Mouse (Mus musculus): ENCODE results near the gene Gpr157. TPM values are rescaled to one million over a fixed set of nuclear protein-coding genes. Genes with fewer than 3 reads are reported as not detected.

Gpr157 gene
- total RNA-seq, 1 experiment: 0.71 TPM

- no peak for DNase-seq (ENCODE audit: low read depth, low spot score)
- H3K27ac ChIP-seq (ENCODE audit: insufficient read depth, low read depth, low read length, poor library complexity, severe bottlenecking): no peak overlapping the region
- H3K9me3 ChIP-seq (ENCODE audit: control insufficient read depth, insufficient read depth, low read depth, low read length): no peaks in the 10 kb centered on the region
- peaks cover 4 to 20% of the 10 kb centered on the region in 2 experiments; a peak in 3 of 4 replicates for H3K4me1 ChIP-seq (ENCODE audit: control insufficient read depth in 2 of 2, insufficient read depth in 2 of 2, low read length in 2 of 2, poor library complexity in 1 of 2)
- no peak overlapping the region for H3K4me3 ChIP-seq (ENCODE audit: insufficient read depth in 1 of 2, low read depth in 1 of 2, low read length in 2 of 2, poor library complexity in 1 of 2, severe bottlenecking in 1 of 2)
- in situ Hi-C loops (cut with MboI; ENCODE audit: low sequenced_read_pairs in 2 of 2, unreplicated experiment in 2 of 2): no loop called here
- TF ChIP-seq ZC3H11A (IDR thresholded peaks at IDR 0.05; ENCODE audit: borderline replicate concordance, low read depth, low read length): no peak
- TF ChIP-seq HCFC1 (IDR thresholded peaks at IDR 0.05; ENCODE audit: borderline replicate concordance, insufficient read depth, low read length): no peak
- no peak for TF ChIP-seq MAFK (IDR thresholded peaks at IDR 0.05; ENCODE audit: insufficient read depth, low read depth, low read length)
- no peak for TF ChIP-seq CHD2 (IDR thresholded peaks at IDR 0.05; ENCODE audit: low read depth, low read length)
- TF ChIP-seq ZNF384 (IDR thresholded peaks at IDR 0.05; ENCODE audit: low read depth, low read length): no peak
- H3K9ac ChIP-seq (ENCODE audit: insufficient read depth, low read depth, low read length, poor library complexity, severe bottlenecking): no peak overlapping the region
- H3K36me3 ChIP-seq (ENCODE audit: control insufficient read depth, insufficient read depth, low read length, poor library complexity, severe bottlenecking): no peaks in the 10 kb centered on the region
These were observed 40.7 kb downstream of the Gpr157 start for GRCm38 (mm10) chr4:150127894-150128293.

DNA sequence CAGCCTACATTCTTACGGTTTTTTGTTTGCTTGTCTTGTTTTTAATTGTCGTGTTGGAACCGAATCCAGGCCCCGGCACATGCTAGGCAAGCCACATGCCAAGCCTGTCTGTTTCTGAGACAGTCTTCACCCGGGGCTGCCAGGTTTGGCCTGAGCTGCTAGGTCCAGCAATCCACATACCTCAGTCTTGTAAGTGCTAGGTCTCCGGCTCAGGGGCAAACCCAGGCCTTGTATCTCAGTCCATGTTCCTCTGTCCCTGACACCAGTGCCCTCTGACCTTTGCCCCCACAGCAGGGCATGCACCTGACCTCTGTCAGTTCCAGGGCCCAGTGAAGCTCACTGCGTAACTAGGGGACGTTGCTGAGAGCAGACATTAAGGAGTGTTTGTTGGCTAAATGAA is 41.4 kb downstream of the Gpr157 start:
- in situ Hi-C loops (cut with MboI; ENCODE audit: low sequenced_read_pairs in 2 of 2, unreplicated experiment in 2 of 2): no loop called here
- no peak for DNase-seq (ENCODE audit: low read depth, low spot score)
- Histone ChIP-seq H3K9ac (ENCODE audit: insufficient read depth, low read depth, low read length, poor library complexity, severe bottlenecking) (no peak overlapping the region), H3K4me3 (ENCODE audit: insufficient read depth in 1 of 2, low read depth in 1 of 2, low read length in 2 of 2, poor library complexity in 1 of 2, severe bottlenecking in 1 of 2) (no peak overlapping the region), H3K27ac (ENCODE audit: insufficient read depth, low read depth, low read length, poor library complexity, severe bottlenecking) (no peak overlapping the region), H3K4me1 (ENCODE audit: control insufficient read depth in 2 of 2, insufficient read depth in 2 of 2, low read length in 2 of 2, poor library complexity in 1 of 2) (peaks cover 4 to 21% of the 10 kb centered on the region in 2 experiments; a peak in 3 of 4 replicates), H3K9me3 (ENCODE audit: control insufficient read depth, insufficient read depth, low read depth, low read length) (no peaks in the 10 kb centered on the region), H3K36me3 (ENCODE audit: control insufficient read depth, insufficient read depth, low read length, poor library complexity, severe bottlenecking) (no peaks in the 10 kb centered on the region)
- TF ChIP-seq MAFK (IDR thresholded peaks at IDR 0.05; ENCODE audit: insufficient read depth, low read depth, low read length) (no peak), CHD2 (IDR thresholded peaks at IDR 0.05; ENCODE audit: low read depth, low read length) (no peak), ZC3H11A (IDR thresholded peaks at IDR 0.05; ENCODE audit: borderline replicate concordance, low read depth, low read length) (no peak), HCFC1 (IDR thresholded peaks at IDR 0.05; ENCODE audit: borderline replicate concordance, insufficient read depth, low read length) (no peak), ZNF384 (IDR thresholded peaks at IDR 0.05; ENCODE audit: low read depth, low read length) (no peak)

GRCm38 (mm10) chr4:150130661-150131060 is 43.5 kb downstream of the Gpr157 start:
- Histone ChIP-seq H3K4me3 (ENCODE audit: insufficient read depth in 1 of 2, low read depth in 1 of 2, low read length in 2 of 2, poor library complexity in 1 of 2, severe bottlenecking in 1 of 2) (no peak overlapping the region), H3K9me3 (ENCODE audit: control insufficient read depth, insufficient read depth, low read depth, low read length) (no peaks in the 10 kb centered on the region), H3K36me3 (ENCODE audit: control insufficient read depth, insufficient read depth, low read length, poor library complexity, severe bottlenecking) (no peaks in the 10 kb centered on the region), H3K9ac (ENCODE audit: insufficient read depth, low read depth, low read length, poor library complexity, severe bottlenecking) (peak overlapping the region; percentile 64; the same call in 1 of the 2 replicates), H3K27ac (ENCODE audit: insufficient read depth, low read depth, low read length, poor library complexity, severe bottlenecking) (peak overlapping the region; percentile 59), H3K4me1 (ENCODE audit: control insufficient read depth in 2 of 2, insufficient read depth in 2 of 2, low read length in 2 of 2, poor library complexity in 1 of 2) (peaks cover 4 to 24% of the 10 kb centered on the region in 2 experiments)
- TF ChIP-seq MAFK (IDR thresholded peaks at IDR 0.05; ENCODE audit: insufficient read depth, low read depth, low read length) (peak; percentile 87), ZNF384 (IDR thresholded peaks at IDR 0.05; ENCODE audit: low read depth, low read length) (no peak), CHD2 (IDR thresholded peaks at IDR 0.05; ENCODE audit: low read depth, low read length) (no peak), HCFC1 (IDR thresholded peaks at IDR 0.05; ENCODE audit: borderline replicate concordance, insufficient read depth, low read length) (no peak)
- in situ Hi-C loops (cut with MboI; ENCODE audit: low sequenced_read_pairs in 2 of 2, unreplicated experiment in 2 of 2): no loop called here
- DNase-seq (ENCODE audit: low read depth, low spot score): no peak

GRCm38 (mm10) chr4:150132692-150133271 is 45.6 kb downstream of the Gpr157 start:
- Histone ChIP-seq H3K36me3 (ENCODE audit: control insufficient read depth, insufficient read depth, low read length, poor library complexity, severe bottlenecking) (no peaks in the 10 kb centered on the region), H3K9me3 (ENCODE audit: control insufficient read depth, insufficient read depth, low read depth, low read length) (no peaks in the 10 kb centered on the region), H3K9ac (ENCODE audit: insufficient read depth, low read depth, low read length, poor library complexity, severe bottlenecking) (peak overlapping the region; percentile 42; the same call in 1 of the 2 replicates), H3K4me1 (ENCODE audit: control insufficient read depth in 2 of 2, insufficient read depth in 2 of 2, low read length in 2 of 2, poor library complexity in 1 of 2) (peaks cover 7 to 27% of the 10 kb centered on the region in 2 experiments), H3K27ac (ENCODE audit: insufficient read depth, low read depth, low read length, poor library complexity, severe bottlenecking) (no peak overlapping the region), H3K4me3 (ENCODE audit: insufficient read depth in 1 of 2, low read depth in 1 of 2, low read length in 2 of 2, poor library complexity in 1 of 2, severe bottlenecking in 1 of 2) (peak overlapping the region; percentile 21 to 33; a peak in 3 of 4 replicates)
- TF ChIP-seq ZNF384 (IDR thresholded peaks at IDR 0.05; ENCODE audit: low read depth, low read length) (no peak), MAFK (IDR thresholded peaks at IDR 0.05; ENCODE audit: insufficient read depth, low read depth, low read length) (no peak), HCFC1 (IDR thresholded peaks at IDR 0.05; ENCODE audit: borderline replicate concordance, insufficient read depth, low read length) (no peak), CHD2 (IDR thresholded peaks at IDR 0.05; ENCODE audit: low read depth, low read length) (no peak), ZC3H11A (IDR thresholded peaks at IDR 0.05; ENCODE audit: borderline replicate concordance, low read depth, low read length) (no peak)
- in situ Hi-C loops (cut with MboI; ENCODE audit: low sequenced_read_pairs in 2 of 2, unreplicated experiment in 2 of 2): no loop called here
- DNase-seq (ENCODE audit: low read depth, low spot score): no peak

Measured in ES-E14 (cell line).